Comparison of ENCODE assay signal across 8 mouse cellular contexts in genomic region chr5:88565148-88566033, GRCm38 (mm10). TPM values are rescaled to one million over a fixed set of nuclear protein-coding genes. Genes with fewer than 3 reads are reported as not detected.
A peak's percentile ranks its signal among the peaks of the same experiment; 100 is the strongest.
DNase-seq lines count a peak whose midpoint lies in the region; ATAC-seq lines count a peak whose summit lies in the region.

No protein-coding gene starts in this region.

- H3K4me1 ChIP-seq in intestine, embryonic 14.5 days (replicated peaks; ENCODE audit: control insufficient read depth, insufficient read depth, low read length), result peaks cover 10% of the 10 kb centered on the region; the same call in 1 of the 2 replicates
- H3K4me1 ChIP-seq in limb, embryonic 15.5 days, result peaks cover 13% of the 10 kb centered on the region; the same call in 1 of the 2 replicates
- peaks cover 20% of the 10 kb centered on the region for H3K4me1 ChIP-seq in midbrain, embryonic 15.5 days
- no peaks in the 10 kb centered on the region for H3K4me1 ChIP-seq in stomach, embryonic 15.5 days

- intact Hi-C loops in gastrocnemius, postnatal 36 days (cut with DNase I), result no loop called here

- peak overlapping the region; percentile 77 for H3K27ac ChIP-seq in intestine, embryonic 14.5 days (ENCODE audit: low read depth)
- peak overlapping the region; percentile 89 for H3K27ac ChIP-seq in limb, embryonic 15.5 days
- peak overlapping the region; percentile 91 for H3K27ac ChIP-seq in midbrain, embryonic 15.5 days
- peak overlapping the region; percentile 90 for H3K27ac ChIP-seq in stomach, embryonic 15.5 days

- no peaks in the 10 kb centered on the region for H3K27me3 ChIP-seq in intestine, embryonic 14.5 days (replicated peaks; ENCODE audit: control insufficient read depth, insufficient read depth, low read length)
- H3K27me3 ChIP-seq in limb, embryonic 15.5 days, result no peaks in the 10 kb centered on the region
- H3K27me3 ChIP-seq in midbrain, embryonic 15.5 days (replicated peaks), result no peaks in the 10 kb centered on the region
- H3K27me3 ChIP-seq in stomach, embryonic 15.5 days (replicated peaks), result no peaks in the 10 kb centered on the region

- H3K9me3 ChIP-seq in intestine, embryonic 14.5 days (ENCODE audit: control insufficient read depth, low read length), result no peaks in the 10 kb centered on the region
- no peaks in the 10 kb centered on the region for H3K9me3 ChIP-seq in limb, embryonic 15.5 days
- H3K9me3 ChIP-seq in midbrain, embryonic 15.5 days, result no peaks in the 10 kb centered on the region
- no peaks in the 10 kb centered on the region for H3K9me3 ChIP-seq in stomach, embryonic 15.5 days

- peak overlapping the region; percentile 70 for H3K9ac ChIP-seq in intestine, embryonic 14.5 days (ENCODE audit: low read length)
- peak overlapping the region; percentile 85 for H3K9ac ChIP-seq in limb, embryonic 15.5 days
- H3K9ac ChIP-seq in midbrain, embryonic 15.5 days, result peak overlapping the region; percentile 89
- H3K9ac ChIP-seq in stomach, embryonic 15.5 days, result peak overlapping the region; percentile 78

- H3K4me3 ChIP-seq in intestine, embryonic 14.5 days (ENCODE audit: low read depth, low read length), result peak overlapping the region; percentile 76
- H3K4me3 ChIP-seq in limb, embryonic 15.5 days, result peak overlapping the region; percentile 91
- peak overlapping the region; percentile 89 for H3K4me3 ChIP-seq in midbrain, embryonic 15.5 days
- H3K4me3 ChIP-seq in stomach, embryonic 15.5 days (replicated peaks), result peak overlapping the region; percentile 86

- peak overlapping the region; percentile 76 for H3K4me2 ChIP-seq in intestine, embryonic 14.5 days (ENCODE audit: low read length)
- H3K4me2 ChIP-seq in limb, embryonic 15.5 days, result peak overlapping the region; percentile 63
- peak overlapping the region; percentile 68 for H3K4me2 ChIP-seq in midbrain, embryonic 15.5 days
- peak overlapping the region; percentile 66 for H3K4me2 ChIP-seq in stomach, embryonic 15.5 days

- peak; percentile 58 to 64 for DNase-seq in left cerebral cortex, adult 18-20 months (ENCODE audit: low spot score in 2 of 2)
- DNase-seq in left cerebral cortex, adult 11 months (ENCODE audit: low spot score), result no peak
- DNase-seq in gastrocnemius, postnatal 36 days, result peak; percentile 68 to 71
- DNase-seq in intestine, embryonic 14.5 days (ENCODE audit: low spot score), result peak; percentile 80

- ATAC-seq in common myeloid progenitor, adult 5-6 weeks (replicated peaks; ENCODE audit: low read depth, poor library complexity, severe bottlenecking), result peak; percentile 31
- ATAC-seq in intestine, embryonic 14.5 days (replicated peaks; ENCODE audit: low FRiP score, low TSS enrichment, low read depth), result peak; percentile 76
- ATAC-seq in limb, embryonic 15.5 days (ENCODE audit: insufficient number of reproducible peaks, low FRiP score, low TSS enrichment, low read depth), result peak; percentile 79
- peak; percentile 77 for ATAC-seq in midbrain, embryonic 15.5 days (replicated peaks)
- ATAC-seq in stomach, embryonic 15.5 days (ENCODE audit: insufficient read depth, low FRiP score, low read depth), result peak; percentile 57

- no peaks in the 10 kb centered on the region for H3K36me3 ChIP-seq in intestine, embryonic 14.5 days (ENCODE audit: control insufficient read depth, insufficient read depth, low read length)
- H3K36me3 ChIP-seq in limb, embryonic 15.5 days, result peaks cover under 1% of the 10 kb centered on the region; the same call in 1 of the 2 replicates
- no peaks in the 10 kb centered on the region for H3K36me3 ChIP-seq in midbrain, embryonic 15.5 days (replicated peaks)
- 0 out of 2 replicates have a peak, but pooled peaks cover 3% of the 10 kb centered on the region for H3K36me3 ChIP-seq in stomach, embryonic 15.5 days

- under 1% methylated on average over 81 of the region's 119 CpGs for WGBS in intestine, embryonic 14.5 days
- WGBS in limb, embryonic 15.5 days, result under 1% methylated on average over 92 of the region's 119 CpGs
- WGBS in midbrain, embryonic 15.5 days, result under 1% methylated on average over 93 of the region's 119 CpGs
- WGBS in stomach, embryonic 15.5 days, result under 1% methylated on average over 101 of the region's 119 CpGs

RNA-seq across cellular contexts. Expression of gene Rufy3, which starts 0.6 kb away (rescaled TPM):
- 100 to 1,000 TPM; 181 TPM for total RNA-seq in left cerebral cortex, adult 18-20 months (2021)
- 14.8 and 15.9 TPM in 2 replicates for total RNA-seq in common myeloid progenitor, adult 5-6 weeks (2017)
- total RNA-seq in gastrocnemius, postnatal 36 days (2021), result 1 to 10 TPM; 6.6 to 6.7 TPM
- 23.4 and 23.6 TPM in 2 replicates for polyA plus RNA-seq in intestine, embryonic 14.5 days (2014; fragmentation: Nextera tagmentation; extraction: Ambion mirVana)
- 9.2 and 10.6 TPM in 2 replicates for polyA plus RNA-seq in limb, embryonic 15.5 days (2015; fragmentation: Nextera tagmentation; extraction: Ambion mirVana)
- 309 and 321 TPM in 2 replicates for polyA plus RNA-seq in midbrain, embryonic 15.5 days (2015; fragmentation: Nextera tagmentation; extraction: Ambion mirVana)
- 16.8 and 18.3 TPM in 2 replicates for polyA plus RNA-seq in stomach, embryonic 15.5 days (2015; fragmentation: Nextera tagmentation; extraction: Ambion mirVana)

RNA-seq across cellular contexts. Expression of gene Utp3, which starts 11.1 kb away (rescaled TPM):
- total RNA-seq in left cerebral cortex, adult 18-20 months (2021), result 10 to 100 TPM; 29.4 to 29.8 TPM
- 71.3 and 76.3 TPM in 2 replicates for total RNA-seq in common myeloid progenitor, adult 5-6 weeks (2017)
- total RNA-seq in gastrocnemius, postnatal 36 days (2021), result 10 to 100 TPM; 20.5 to 23.6 TPM
- 63.6 and 63.9 TPM in 2 replicates for polyA plus RNA-seq in intestine, embryonic 14.5 days (2014; fragmentation: Nextera tagmentation; extraction: Ambion mirVana)
- polyA plus RNA-seq in limb, embryonic 15.5 days (2015; fragmentation: Nextera tagmentation; extraction: Ambion mirVana), result 68.7 and 71.3 TPM in 2 replicates
- 45.1 and 46.9 TPM in 2 replicates for polyA plus RNA-seq in midbrain, embryonic 15.5 days (2015; fragmentation: Nextera tagmentation; extraction: Ambion mirVana)
- polyA plus RNA-seq in stomach, embryonic 15.5 days (2015; fragmentation: Nextera tagmentation; extraction: Ambion mirVana), result 62.6 and 65.5 TPM in 2 replicates

RNA-seq across cellular contexts. Expression of gene Jchain, which starts 37.7 kb away (rescaled TPM):
- total RNA-seq in left cerebral cortex, adult 18-20 months (2021), result under 1 TPM; 0.51 to 0.87 TPM
- 2.8 TPM in 1 of 2 replicates, not detected in the other for total RNA-seq in common myeloid progenitor, adult 5-6 weeks (2017)
- under 1 TPM; 0.30 to 0.33 TPM for total RNA-seq in gastrocnemius, postnatal 36 days (2021)
- polyA plus RNA-seq in intestine, embryonic 14.5 days (2014; fragmentation: Nextera tagmentation; extraction: Ambion mirVana), result 0.17 TPM in 1 of 2 replicates, not detected in the other
- 0.29 and 0.33 TPM in 2 replicates for polyA plus RNA-seq in limb, embryonic 15.5 days (2015; fragmentation: Nextera tagmentation; extraction: Ambion mirVana)
- polyA plus RNA-seq in midbrain, embryonic 15.5 days (2015; fragmentation: Nextera tagmentation; extraction: Ambion mirVana), result 0.11 and 0.31 TPM in 2 replicates
- 0.19 and 0.27 TPM in 2 replicates for polyA plus RNA-seq in stomach, embryonic 15.5 days (2015; fragmentation: Nextera tagmentation; extraction: Ambion mirVana)

Comparison
In these comparisons a context has a peak if more than half of its experiments do, and no peak if none do; other contexts are left out.
1. RNA of gene Rufy3, which starts 0.6 kb away (polyA plus RNA-seq): 309 to 321 TPM in midbrain, embryonic 15.5 days; 23.4 to 23.6 TPM in intestine, embryonic 14.5 days, 16.8 to 18.3 TPM in stomach, embryonic 15.5 days and 9.2 to 10.6 TPM in limb, embryonic 15.5 days; every median in the first group is over 10 times any median in the second.
2. Peak in every context shown above with its lines, with median percentiles within 50 percentile points of each other: ATAC-seq, H3K27ac ChIP-seq, H3K4me2 ChIP-seq, H3K4me3 ChIP-seq and H3K9ac ChIP-seq.